Mouse (Mus musculus) liver, embryonic 15.5 days (tissue): Measurements from ENCODE around the gene Wdsub1. TPM values are rescaled to one million over a fixed set of nuclear protein-coding genes. Genes with fewer than 3 reads are reported as not detected.

Source experiments
- ATAC-seq: fragments of 200-750 bp; cut with Nextera tagmentation; 2 replicates; pipeline ENCODE4 v1.8.0; 2017; ENCODE audit warnings: moderate number of reproducible peaks, mild to moderate bottlenecking, moderate library complexity; ENCODE audit not compliant: insufficient read depth
- H3K27ac ChIP-seq: fragments of 300-500 bp; sonication (generic); replicated peaks from 2 replicates; pipeline ENCODE4 v1.5.1; 2015; ENCODE audit warnings: mild to moderate bottlenecking, inconsistent platforms
- H3K27me3 ChIP-seq: fragments of 300-500 bp; sonication (generic); 2 replicates; pipeline ENCODE4 v1.6.1; 2015; ENCODE audit warnings: mild to moderate bottlenecking, inconsistent platforms
- H3K36me3 ChIP-seq: fragments of 300-500 bp; sonication (generic); replicated peaks from 2 replicates; pipeline ENCODE4 v1.6.1; 2015; ENCODE audit warnings: moderate library complexity, mild to moderate bottlenecking, inconsistent platforms
- H3K4me1 ChIP-seq: fragments of 300-500 bp; sonication (generic); replicated peaks from 2 replicates; pipeline ENCODE4 v1.6.1; 2015; ENCODE audit warnings: inconsistent platforms
- H3K4me2 ChIP-seq: fragments of 300-500 bp; sonication (generic); 2 replicates; pipeline ENCODE4 v1.6.1; 2015; ENCODE audit warnings: moderate library complexity, mild to moderate bottlenecking, inconsistent platforms
- H3K4me3 ChIP-seq: fragments of 300-500 bp; sonication (generic); replicated peaks from 2 replicates; pipeline ENCODE4 v1.5.1; 2015; ENCODE audit warnings: mild to moderate bottlenecking, inconsistent platforms
- H3K9ac ChIP-seq: fragments of 300-500 bp; sonication (generic); 2 replicates; pipeline ENCODE4 v1.6.1; 2015; ENCODE audit warnings: moderate library complexity, mild to moderate bottlenecking, inconsistent platforms
- H3K9me3 ChIP-seq: fragments of 300-500 bp; sonication (generic); replicated peaks from 2 replicates; pipeline ENCODE4 v1.6.1; 2016; ENCODE audit warnings: inconsistent platforms
- WGBS: fragments of 180-500 bp; shearing (Covaris S2); methylation state at CpG from one replicate; pipeline ENCODE4 v1.1.7; 2015; ENCODE audit warnings: mixed read lengths; ENCODE audit not compliant: insufficient replicate concordance; 5-methylcytosine and 5-hydroxymethylcytosine counted together
- polyA plus RNA-seq: library from polyadenylated mRNA; unstranded; fragments of >200 nt; fragmentation: Nextera tagmentation; extraction: Ambion mirVana; gene quantifications from 2 replicates; pipeline ENCODE4 v1.2.1, GENCODE M21; 2015

Wdsub1 gene
- polyA plus RNA-seq, 1 experiment from 2014 or later: 8.4 TPM

DNA sequence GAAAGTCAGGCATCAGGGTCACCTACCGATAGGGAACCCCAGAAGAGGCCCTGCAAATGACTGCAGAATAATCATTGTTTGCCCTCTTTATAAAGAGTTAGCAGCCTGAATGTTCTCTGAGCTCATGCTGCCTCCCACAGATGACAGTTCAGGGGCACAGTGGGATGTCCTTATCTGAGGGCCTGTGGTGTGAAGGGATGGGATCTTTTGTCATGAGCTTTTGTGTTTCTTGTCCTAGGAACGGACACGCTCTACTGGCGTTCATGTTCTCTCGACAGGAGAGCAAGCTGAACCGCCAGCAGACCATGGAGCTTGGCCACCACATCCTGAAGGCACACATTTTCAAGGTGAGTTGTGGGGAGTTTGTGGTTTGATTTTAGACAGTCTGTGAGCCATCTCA lies 76.4 kb downstream of the Wdsub1 start:
- ATAC-seq: no peak
- Histone ChIP-seq H3K9me3 (no peaks in the 10 kb centered on the region), H3K9ac (no peak overlapping the region), H3K4me1 (no peaks in the 10 kb centered on the region; the same call in 1 of the 2 replicates), H3K36me3 (peaks cover 4% of the 10 kb centered on the region; the same call in 1 of the 2 replicates), H3K27me3 (no peaks in the 10 kb centered on the region), H3K27ac (no peak overlapping the region), H3K4me3 (no peak overlapping the region), H3K4me2 (no peak overlapping the region)
- WGBS: 64% methylated on average over 6 of the region's 6 CpGs

DNA sequence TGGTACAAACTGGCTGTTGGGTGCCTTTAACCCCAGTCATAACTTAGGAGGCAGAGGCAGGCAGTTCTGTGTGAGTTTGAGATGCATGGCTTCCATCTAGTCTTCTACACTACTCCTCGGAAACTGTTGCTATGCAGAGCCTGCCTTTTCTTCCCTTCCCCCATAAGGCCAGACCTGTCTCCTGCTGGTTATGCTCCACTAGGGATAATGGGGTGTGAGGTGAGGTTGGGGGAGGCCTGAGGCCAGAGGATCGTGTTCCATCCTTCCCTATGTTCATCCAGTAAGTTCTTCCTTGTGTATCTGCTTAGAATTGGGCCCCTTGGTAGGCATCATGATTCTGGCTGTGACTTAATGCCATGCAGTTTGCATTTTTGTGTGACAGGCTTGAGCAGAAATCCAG lies 76.8 kb downstream of the Wdsub1 start:
- Histone ChIP-seq H3K36me3 (peaks cover 4% of the 10 kb centered on the region; the same call in 1 of the 2 replicates), H3K9ac (no peak overlapping the region)
- WGBS: 60% methylated on average over 2 of the region's 2 CpGs

GRCm38 (mm10) chr2:59802722-59803387 lies 79.5 kb downstream of the Wdsub1 start:
- Histone ChIP-seq H3K4me1 (no peaks in the 10 kb centered on the region; the same call in 1 of the 2 replicates), H3K27ac (no peak overlapping the region), H3K36me3 (no peaks in the 10 kb centered on the region; the same call in 1 of the 2 replicates), H3K4me2 (no peak overlapping the region), H3K27me3 (no peaks in the 10 kb centered on the region), H3K9ac (no peak overlapping the region), H3K4me3 (no peak overlapping the region), H3K9me3 (no peaks in the 10 kb centered on the region)
- no peak for ATAC-seq
- 53% methylated on average over 8 of the region's 8 CpGs for WGBS

More for the DNA sequence above, 76.8 kb downstream of the Wdsub1 start:
- no peak overlapping the region for H3K4me2 ChIP-seq
- H3K4me3 ChIP-seq: no peak overlapping the region
- no peaks in the 10 kb centered on the region for H3K9me3 ChIP-seq
- ATAC-seq: no peak
- no peaks in the 10 kb centered on the region; the same call in 1 of the 2 replicates for H3K4me1 ChIP-seq
- no peak overlapping the region for H3K27ac ChIP-seq
- no peaks in the 10 kb centered on the region for H3K27me3 ChIP-seq
